In the genomic region with DNA sequence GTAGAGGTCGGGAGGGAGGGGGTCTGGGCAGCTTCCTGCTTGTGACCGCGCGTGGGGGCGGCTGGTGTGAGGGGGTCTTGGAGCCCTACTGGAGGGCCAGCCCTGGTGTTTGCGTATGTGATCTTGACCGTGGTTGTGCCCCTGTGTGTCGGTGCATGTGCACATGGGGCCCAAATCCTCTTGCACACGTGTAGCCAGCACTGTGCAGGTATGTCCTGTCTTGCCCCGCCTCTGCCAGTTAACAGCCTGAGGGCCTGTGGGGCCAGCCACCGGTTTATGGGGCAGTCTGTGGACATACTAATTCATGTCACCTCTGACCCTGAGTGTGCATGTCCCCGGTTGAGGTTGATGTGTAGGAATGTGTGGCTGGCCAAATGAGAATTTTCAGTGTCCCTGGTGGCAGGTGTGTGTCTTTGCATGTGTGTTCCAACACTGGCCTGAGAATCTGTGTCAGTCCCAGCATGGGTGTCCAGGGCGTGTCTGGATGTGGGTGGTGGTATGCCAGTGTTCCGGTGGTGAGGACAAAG, we compare ENCODE assay signal across 8 mouse cellular contexts. TPM values are rescaled to one million over a fixed set of nuclear protein-coding genes. Genes with fewer than 3 reads are reported as not detected.
A peak's percentile ranks its signal among the peaks of the same experiment; 100 is the strongest.
DNase-seq lines count a peak whose midpoint lies in the region; ATAC-seq lines count a peak whose summit lies in the region.

No protein-coding gene starts in this region.

- ATAC-seq in lung, embryonic 16.5 days (ENCODE audit: low read depth): peak; percentile 13; the same call in 1 of the 2 replicates
- ATAC-seq in kidney, embryonic 14.5 days (ENCODE audit: low FRiP score, low TSS enrichment): 0 out of 2 replicates have a peak, but pooled peaks have one; percentile 18
- ATAC-seq in midbrain, embryonic 15.5 days (replicated peaks): peak; percentile 13; the same call in 1 of the 2 replicates

- H3K9me3 ChIP-seq in lung, embryonic 16.5 days (ENCODE audit: control insufficient read depth, low read length): no peaks in the 10 kb centered on the region
- no peaks in the 10 kb centered on the region for H3K9me3 ChIP-seq in forebrain, embryonic 10.5 days
- no peaks in the 10 kb centered on the region for H3K9me3 ChIP-seq in kidney, embryonic 14.5 days (ENCODE audit: control insufficient read depth, low read length)
- H3K9me3 ChIP-seq in midbrain, embryonic 15.5 days: no peaks in the 10 kb centered on the region

- no peaks in the 10 kb centered on the region; the same call in 1 of the 2 replicates for H3K27me3 ChIP-seq in lung, embryonic 16.5 days (ENCODE audit: control insufficient read depth, insufficient read depth, low read depth, low read length)
- H3K27me3 ChIP-seq in forebrain, embryonic 10.5 days (ENCODE audit: poor library complexity, severe bottlenecking): peaks cover 32% of the 10 kb centered on the region
- H3K27me3 ChIP-seq in kidney, embryonic 14.5 days (ENCODE audit: control insufficient read depth, insufficient read depth, low read length): no peaks in the 10 kb centered on the region
- H3K27me3 ChIP-seq in midbrain, embryonic 15.5 days (replicated peaks): no peaks in the 10 kb centered on the region

- H3K4me1 ChIP-seq in lung, embryonic 16.5 days (replicated peaks; ENCODE audit: control insufficient read depth, insufficient read depth, low read length): peaks cover 53% of the 10 kb centered on the region
- H3K4me1 ChIP-seq in forebrain, embryonic 10.5 days: peaks cover 98% of the 10 kb centered on the region
- peaks cover 75% of the 10 kb centered on the region for H3K4me1 ChIP-seq in kidney, embryonic 14.5 days (ENCODE audit: control insufficient read depth, insufficient read depth, low read length)
- peaks cover 87% of the 10 kb centered on the region for H3K4me1 ChIP-seq in midbrain, embryonic 15.5 days

- no peak for DNase-seq in lung, adult 18-20 months
- peak; percentile 28 for DNase-seq in T-cell, adult 2 months (ENCODE audit: low spot score)
- no peak for DNase-seq in forebrain, embryonic 10.5 days (ENCODE audit: extremely low spot score, low spot score)
- no peak for DNase-seq in adrenal gland, adult 18-20 months (ENCODE audit: low spot score in 2 of 2)
- no peak for DNase-seq in layer of hippocampus, adult 9-11 months

- no peaks in the 10 kb centered on the region for H3K36me3 ChIP-seq in lung, embryonic 16.5 days (ENCODE audit: control insufficient read depth, insufficient read depth, low read length)
- H3K36me3 ChIP-seq in forebrain, embryonic 10.5 days (replicated peaks): peaks cover 24% of the 10 kb centered on the region
- H3K36me3 ChIP-seq in kidney, embryonic 14.5 days (ENCODE audit: control insufficient read depth, insufficient read depth, low read length): no peaks in the 10 kb centered on the region
- H3K36me3 ChIP-seq in midbrain, embryonic 15.5 days (replicated peaks): no peaks in the 10 kb centered on the region

- H3K4me2 ChIP-seq in lung, embryonic 16.5 days (ENCODE audit: low read depth, low read length): peak overlapping the region; percentile 92
- peak overlapping the region; percentile 99 for H3K4me2 ChIP-seq in kidney, embryonic 14.5 days (replicated peaks; ENCODE audit: low read depth, low read length)
- H3K4me2 ChIP-seq in midbrain, embryonic 15.5 days: peak overlapping the region; percentile 83

- peak overlapping the region; percentile 71 for H3K4me3 ChIP-seq in lung, embryonic 16.5 days (ENCODE audit: low read length)
- peak overlapping the region; percentile 79 for H3K4me3 ChIP-seq in forebrain, embryonic 10.5 days
- H3K4me3 ChIP-seq in kidney, embryonic 14.5 days (ENCODE audit: low read length): peak overlapping the region; percentile 64
- H3K4me3 ChIP-seq in midbrain, embryonic 15.5 days: peak overlapping the region; percentile 72

- H3K27ac ChIP-seq in lung, embryonic 16.5 days (ENCODE audit: low read length): no peak overlapping the region
- peak overlapping the region; percentile 93 for H3K27ac ChIP-seq in forebrain, embryonic 10.5 days
- H3K27ac ChIP-seq in kidney, embryonic 14.5 days (ENCODE audit: low read depth, low read length): peak overlapping the region; percentile 9
- H3K27ac ChIP-seq in midbrain, embryonic 15.5 days: peak overlapping the region; percentile 92

- peak overlapping the region; percentile 74 for H3K9ac ChIP-seq in lung, embryonic 16.5 days (ENCODE audit: low read length)
- H3K9ac ChIP-seq in kidney, embryonic 14.5 days (ENCODE audit: low read depth, low read length): peak overlapping the region; percentile 79
- H3K9ac ChIP-seq in midbrain, embryonic 15.5 days: peak overlapping the region; percentile 82

- WGBS in lung, embryonic 16.5 days: 7% methylated on average over 13 of the region's 14 CpGs
- 9% methylated on average over 13 of the region's 14 CpGs for WGBS in forebrain, embryonic 10.5 days
- WGBS in kidney, embryonic 14.5 days: 7% methylated on average over 12 of the region's 14 CpGs
- 6% methylated on average over 12 of the region's 14 CpGs for WGBS in midbrain, embryonic 15.5 days

RNA-seq across cellular contexts. Expression of gene Syngap1, which starts 8.1 kb away (rescaled TPM):
- 0.90 and 1.9 TPM in 2 replicates for polyA plus RNA-seq in lung, embryonic 16.5 days (2015; fragmentation: Nextera tagmentation; extraction: Ambion mirVana)
- polyA plus RNA-seq in forebrain, embryonic 10.5 days (2016; fragmentation: Nextera tagmentation; extraction: Ambion mirVana): 1.5 and 1.9 TPM in 2 replicates
- 2.6 and 3.5 TPM in 2 replicates for polyA plus RNA-seq in kidney, embryonic 14.5 days (2014; fragmentation: Nextera tagmentation; extraction: Ambion mirVana)
- polyA plus RNA-seq in midbrain, embryonic 15.5 days (2015; fragmentation: Nextera tagmentation; extraction: Ambion mirVana): 6.0 and 7.3 TPM in 2 replicates
- 10 to 100 TPM; 16.6 to 19.1 TPM for total RNA-seq in adrenal gland, adult 18-20 months (2021)

RNA-seq across cellular contexts. Expression of gene Cuta, which starts 9.7 kb away (rescaled TPM):
- polyA plus RNA-seq in lung, embryonic 16.5 days (2015; fragmentation: Nextera tagmentation; extraction: Ambion mirVana): 194 and 199 TPM in 2 replicates
- polyA plus RNA-seq in forebrain, embryonic 10.5 days (2016; fragmentation: Nextera tagmentation; extraction: Ambion mirVana): 180 and 184 TPM in 2 replicates
- 164 and 182 TPM in 2 replicates for polyA plus RNA-seq in kidney, embryonic 14.5 days (2014; fragmentation: Nextera tagmentation; extraction: Ambion mirVana)
- polyA plus RNA-seq in midbrain, embryonic 15.5 days (2015; fragmentation: Nextera tagmentation; extraction: Ambion mirVana): 127 and 131 TPM in 2 replicates
- 100 to 1,000 TPM; 129 to 141 TPM for total RNA-seq in adrenal gland, adult 18-20 months (2021)

RNA-seq across cellular contexts. Expression of gene Phf1, which starts 16.3 kb away (rescaled TPM):
- polyA plus RNA-seq in lung, embryonic 16.5 days (2015; fragmentation: Nextera tagmentation; extraction: Ambion mirVana): 9.7 and 10.0 TPM in 2 replicates
- 2.8 and 2.9 TPM in 2 replicates for polyA plus RNA-seq in forebrain, embryonic 10.5 days (2016; fragmentation: Nextera tagmentation; extraction: Ambion mirVana)
- polyA plus RNA-seq in kidney, embryonic 14.5 days (2014; fragmentation: Nextera tagmentation; extraction: Ambion mirVana): 6.0 TPM in 2 replicates
- 27.2 and 29.5 TPM in 2 replicates for polyA plus RNA-seq in midbrain, embryonic 15.5 days (2015; fragmentation: Nextera tagmentation; extraction: Ambion mirVana)
- 10 to 100 TPM; 45.4 to 46.7 TPM for total RNA-seq in adrenal gland, adult 18-20 months (2021)

RNA-seq across cellular contexts. Expression of gene Zbtb9, which starts 23.9 kb away (rescaled TPM):
- 16.5 and 17.1 TPM in 2 replicates for polyA plus RNA-seq in lung, embryonic 16.5 days (2015; fragmentation: Nextera tagmentation; extraction: Ambion mirVana)
- 17.5 and 20.1 TPM in 2 replicates for polyA plus RNA-seq in forebrain, embryonic 10.5 days (2016; fragmentation: Nextera tagmentation; extraction: Ambion mirVana)
- 6.3 and 12.8 TPM in 2 replicates for polyA plus RNA-seq in kidney, embryonic 14.5 days (2014; fragmentation: Nextera tagmentation; extraction: Ambion mirVana)
- polyA plus RNA-seq in midbrain, embryonic 15.5 days (2015; fragmentation: Nextera tagmentation; extraction: Ambion mirVana): 15.4 and 16.9 TPM in 2 replicates
- 1 to 10 TPM; 6.4 to 8.0 TPM for total RNA-seq in adrenal gland, adult 18-20 months (2021)

RNA-seq across cellular contexts. Expression of gene Kifc5b, which starts 32.2 kb away (rescaled TPM):
- 9.0 and 12.9 TPM in 2 replicates for polyA plus RNA-seq in lung, embryonic 16.5 days (2015; fragmentation: Nextera tagmentation; extraction: Ambion mirVana)
- 11.7 and 12.5 TPM in 2 replicates for polyA plus RNA-seq in forebrain, embryonic 10.5 days (2016; fragmentation: Nextera tagmentation; extraction: Ambion mirVana)
- polyA plus RNA-seq in kidney, embryonic 14.5 days (2014; fragmentation: Nextera tagmentation; extraction: Ambion mirVana): 6.9 and 11.2 TPM in 2 replicates
- polyA plus RNA-seq in midbrain, embryonic 15.5 days (2015; fragmentation: Nextera tagmentation; extraction: Ambion mirVana): 3.3 and 3.5 TPM in 2 replicates
- total RNA-seq in adrenal gland, adult 18-20 months (2021): 1 to 10 TPM; 1.1 to 1.2 TPM
